Mouse (Mus musculus): Measurements from ENCODE around the gene Slc7a5.

DNA sequence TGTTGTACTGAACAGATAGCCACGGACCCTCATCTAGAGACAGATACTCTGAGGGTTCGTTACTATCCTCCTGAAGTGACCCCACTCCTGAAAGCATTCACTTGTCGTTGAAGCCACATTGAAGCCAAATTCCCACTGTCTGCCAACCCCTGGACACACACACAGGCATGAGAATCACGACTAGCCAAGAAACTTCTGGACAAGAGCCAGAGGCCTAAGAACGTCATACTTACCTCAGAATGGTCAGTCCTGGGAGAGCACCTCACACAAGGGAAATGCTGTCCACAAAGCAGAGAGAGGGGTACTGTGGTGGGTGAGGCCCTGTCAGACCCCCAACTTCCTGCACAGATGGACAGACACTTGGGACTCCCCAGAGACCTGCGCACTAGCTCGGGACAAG, 11.6 kb downstream of the Slc7a5 start:
- TF ChIP-seq JUND (conservative IDR thresholded peaks at IDR 0.05; ENCODE audit: low read depth, low read length) (no peak), EP300 (IDR thresholded peaks at IDR 0.05; ENCODE audit: low read length) (no peak), POLR2A (IDR thresholded peaks at IDR 0.05; ENCODE audit: low read depth, low read length) (no peak)

Data from CH12.LX (cell line).